Mouse (Mus musculus) intestine, postnatal 0 days (tissue): Measurements from ENCODE around the gene Ptprt. TPM values are rescaled to one million over a fixed set of nuclear protein-coding genes. Genes with fewer than 3 reads are reported as not detected.
"Not testable (repeated sequence)": the region's sequence is repeated elsewhere in the genome, so short reads cannot be mapped to it uniquely, and the experiment has no call there.

Experiments
- ATAC-seq: fragments of 200-750 bp; cut with Nextera tagmentation; 2 replicates; pipeline ENCODE4 v1.8.0; 2017; ENCODE audit warnings: mild to moderate bottlenecking, moderate TSS enrichment, moderate library complexity
- H3K27ac ChIP-seq: fragments of 300-500 bp; sonication (generic); 2 replicates; pipeline ENCODE4 v1.5.1; 2014; ENCODE audit warnings: mild to moderate bottlenecking, low read depth, low read length, moderate library complexity
- H3K27me3 ChIP-seq: fragments of 300-500 bp; sonication (generic); replicated peaks from 2 replicates; pipeline ENCODE4 v1.6.1; 2014; ENCODE audit warnings: low read length, mixed read lengths; ENCODE audit not compliant: control insufficient read depth, insufficient read depth
- H3K36me3 ChIP-seq: fragments of 300-500 bp; sonication (generic); 2 replicates; pipeline ENCODE4 v1.6.1; 2014; ENCODE audit warnings: mild to moderate bottlenecking, moderate library complexity; ENCODE audit not compliant: control insufficient read depth, insufficient read depth
- H3K4me1 ChIP-seq: fragments of 300-500 bp; sonication (generic); replicated peaks from 2 replicates; pipeline ENCODE4 v1.6.1; 2014; ENCODE audit warnings: antibody characterized with exemption, low read length, mixed read lengths; ENCODE audit not compliant: control insufficient read depth, insufficient read depth
- H3K4me2 ChIP-seq: fragments of 300-500 bp; sonication (generic); replicated peaks from 2 replicates; pipeline ENCODE4 v1.6.1; 2014; ENCODE audit warnings: low read depth, mild to moderate bottlenecking, moderate library complexity
- H3K4me3 ChIP-seq: fragments of 300-500 bp; sonication (generic); 2 replicates; pipeline ENCODE4 v1.5.1; 2014; ENCODE audit warnings: low read depth, low read length
- H3K9ac ChIP-seq: fragments of 300-500 bp; sonication (generic); 2 replicates; pipeline ENCODE4 v1.6.1; 2014; ENCODE audit warnings: mild to moderate bottlenecking, low read depth, low read length
- H3K9me3 ChIP-seq: fragments of 300-500 bp; sonication (generic); 2 replicates; pipeline ENCODE4 v1.6.1; 2016; ENCODE audit warnings: mixed run types; ENCODE audit not compliant: control insufficient read depth
- CTCF ChIP-seq: sonication (generic); IDR thresholded peaks from 2 replicates; pipeline ENCODE4 v1.5.1; 2016; ENCODE audit warnings: low read depth, mild to moderate bottlenecking, control low read depth, antibody characterized with exemption, moderate library complexity
- WGBS: fragments of 180-500 bp; shearing (Covaris S2); extraction: QIAGEN DNeasy Blood & Tissue Kit; methylation state at CpG from one replicate; pipeline ENCODE4 v1.1.7; 2014; 5-methylcytosine and 5-hydroxymethylcytosine counted together
- polyA plus RNA-seq: library from polyadenylated mRNA; unstranded; fragments of >200 nt; fragmentation: Nextera tagmentation; extraction: Ambion mirVana; gene quantifications from 2 replicates; pipeline ENCODE4 v1.2.1, GENCODE M21; 2015

Gene Ptprt
- polyA plus RNA-seq, 1 experiment from 2014 or later: 0.59 TPM

DNA sequence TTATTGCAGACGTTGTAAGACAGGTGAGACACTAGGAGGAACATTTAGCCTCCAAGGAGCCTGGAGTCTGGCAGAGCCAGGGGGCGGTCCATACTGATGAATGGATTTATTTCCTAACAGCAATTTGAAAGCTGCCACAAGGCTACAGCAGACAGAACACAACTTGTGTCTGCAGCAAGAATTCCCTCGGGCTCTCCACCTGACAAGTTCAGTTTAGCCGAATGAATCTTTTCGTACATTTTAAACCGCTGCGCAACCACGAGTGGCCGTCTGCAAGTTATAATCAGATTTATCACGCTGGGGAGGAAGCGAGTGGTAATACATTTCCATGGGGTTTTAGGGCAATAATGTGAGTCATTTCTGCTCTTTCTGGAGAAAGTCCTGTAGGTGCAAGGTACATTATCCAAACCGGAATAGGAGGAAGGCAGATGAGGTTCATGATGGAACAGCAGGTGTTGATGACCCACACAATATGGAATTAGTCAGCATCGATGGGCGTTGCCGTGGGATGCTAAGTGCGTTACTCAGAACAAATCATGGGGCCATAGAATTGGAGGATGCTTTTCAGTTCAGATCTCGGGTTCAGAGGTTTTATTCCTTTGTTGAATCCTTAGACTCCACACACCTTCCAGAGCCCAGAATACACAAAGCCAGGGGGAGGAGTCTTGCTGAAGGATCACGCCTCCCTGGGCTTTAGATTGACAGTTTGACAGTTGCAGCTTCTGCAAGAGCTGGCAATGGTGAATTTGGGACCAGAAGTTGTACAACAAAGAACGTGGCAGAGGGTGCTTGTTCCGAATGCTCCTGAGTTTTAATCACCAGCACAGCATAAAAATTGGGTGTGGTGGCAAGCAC is 478.1 kb downstream of the Ptprt start:
- Histone ChIP-seq H3K27ac (no peak overlapping the region), H3K9ac (no peak overlapping the region), H3K36me3 (no peaks in the 10 kb centered on the region), H3K4me3 (no peak overlapping the region), H3K4me2 (no peak overlapping the region), H3K4me1 (no peaks in the 10 kb centered on the region), H3K27me3 (no peaks in the 10 kb centered on the region), H3K9me3 (no peaks in the 10 kb centered on the region)
- ATAC-seq: no peak
- no peak for TF ChIP-seq CTCF
- WGBS: 79% methylated on average over 20 of the region's 20 CpGs

DNA sequence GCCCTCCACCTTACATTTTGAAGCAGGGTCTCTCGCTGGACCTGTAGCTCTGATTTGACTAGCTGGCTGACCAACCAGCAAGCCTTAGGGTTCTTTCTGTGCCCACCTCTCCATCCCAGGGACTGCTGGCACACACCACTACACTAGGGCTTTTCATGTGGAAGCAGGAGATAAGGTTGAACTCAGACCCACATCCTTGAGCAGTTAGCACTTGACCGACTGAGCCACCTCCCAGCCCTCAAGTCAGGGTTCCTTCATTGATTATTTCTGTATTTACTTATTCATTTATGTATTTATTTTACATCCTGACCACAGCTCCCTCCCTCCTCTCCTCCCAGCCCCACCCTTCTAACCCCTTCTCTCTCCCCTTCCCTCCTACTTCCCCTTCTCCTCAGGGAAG is 479.1 kb downstream of the Ptprt start:
- no peaks in the 10 kb centered on the region for H3K36me3 ChIP-seq
- WGBS: 66% methylated on average over 2 of the region's 2 CpGs
- no peaks in the 10 kb centered on the region for H3K27me3 ChIP-seq
- ATAC-seq: no peak
- no peak overlapping the region for H3K4me3 ChIP-seq
- H3K27ac ChIP-seq: no peak overlapping the region
- no peak overlapping the region for H3K4me2 ChIP-seq
- TF ChIP-seq CTCF: no peak
- no peak overlapping the region for H3K9ac ChIP-seq
- no peaks in the 10 kb centered on the region for H3K4me1 ChIP-seq
- H3K9me3 ChIP-seq: no peaks in the 10 kb centered on the region

DNA sequence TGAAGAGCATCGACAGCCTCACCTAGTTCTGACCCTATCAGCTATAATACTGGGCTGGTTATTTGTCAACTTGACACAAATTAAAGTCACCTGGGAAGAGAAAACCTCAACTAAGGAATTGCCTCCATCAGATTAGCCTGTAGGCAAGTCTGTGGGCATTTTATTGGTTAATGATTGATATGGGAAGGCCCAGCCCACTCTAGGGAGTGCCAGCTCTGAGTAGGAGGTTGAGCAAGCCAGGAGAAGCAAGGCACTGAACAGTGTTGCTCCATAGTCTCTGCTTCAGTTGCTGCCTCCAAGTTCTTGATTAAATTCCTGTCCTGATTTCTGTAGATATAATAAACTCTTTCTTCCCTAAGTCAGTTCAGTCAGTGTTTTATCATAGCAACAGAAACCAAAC is 488.4 kb downstream of the Ptprt start:
- H3K9ac ChIP-seq: no peak overlapping the region
- no peak overlapping the region for H3K4me3 ChIP-seq
- no peaks in the 10 kb centered on the region for H3K4me1 ChIP-seq
- no peak for TF ChIP-seq CTCF
- no peak for ATAC-seq
- no peaks in the 10 kb centered on the region for H3K27me3 ChIP-seq
- no peak overlapping the region for H3K27ac ChIP-seq
- H3K4me2 ChIP-seq: no peak overlapping the region
- no peaks in the 10 kb centered on the region for H3K9me3 ChIP-seq
- WGBS: 58% methylated on average over 1 of the region's 1 CpGs
- H3K36me3 ChIP-seq: no peaks in the 10 kb centered on the region

DNA sequence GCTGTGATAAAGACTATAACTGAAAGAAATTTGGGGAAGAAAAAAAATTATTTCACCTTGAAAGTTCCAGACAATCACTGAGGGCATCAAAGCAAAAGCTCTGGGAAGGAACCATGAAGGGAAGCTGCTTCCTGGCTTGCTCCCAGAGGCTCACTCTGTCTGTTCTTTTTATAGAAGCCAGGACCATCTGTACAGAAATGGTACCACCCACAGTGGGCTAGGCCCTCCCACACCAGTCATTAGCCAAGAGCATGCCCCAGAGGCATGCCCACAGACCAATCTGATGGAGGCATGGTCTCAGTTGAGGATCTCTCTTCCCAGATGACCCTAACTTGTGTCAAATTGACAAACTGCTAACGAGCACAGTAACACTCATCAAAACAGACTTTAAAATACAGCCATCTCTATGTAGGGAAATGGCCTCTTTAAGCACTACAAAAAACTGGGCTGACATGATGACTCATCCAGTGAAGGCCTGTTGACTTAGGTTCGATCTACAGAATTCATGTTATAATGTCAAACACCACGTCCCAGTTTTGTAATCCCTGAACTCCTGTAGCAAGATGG is 519.0 kb downstream of the Ptprt start:
- Histone ChIP-seq H3K4me2 (no peak overlapping the region), H3K36me3 (no peaks in the 10 kb centered on the region), H3K4me1 (no peaks in the 10 kb centered on the region), H3K27me3 (no peaks in the 10 kb centered on the region), H3K9me3 (0 out of 2 replicates have a peak, but pooled peaks cover 2% of the 10 kb centered on the region), H3K9ac (no peak overlapping the region), H3K27ac (no peak overlapping the region), H3K4me3 (no peak overlapping the region)
- whole genome bisulfite sequencing: 81% methylated on average over 3 of the region's 3 CpGs
- no peak for ATAC-seq
- TF ChIP-seq CTCF: no peak

DNA sequence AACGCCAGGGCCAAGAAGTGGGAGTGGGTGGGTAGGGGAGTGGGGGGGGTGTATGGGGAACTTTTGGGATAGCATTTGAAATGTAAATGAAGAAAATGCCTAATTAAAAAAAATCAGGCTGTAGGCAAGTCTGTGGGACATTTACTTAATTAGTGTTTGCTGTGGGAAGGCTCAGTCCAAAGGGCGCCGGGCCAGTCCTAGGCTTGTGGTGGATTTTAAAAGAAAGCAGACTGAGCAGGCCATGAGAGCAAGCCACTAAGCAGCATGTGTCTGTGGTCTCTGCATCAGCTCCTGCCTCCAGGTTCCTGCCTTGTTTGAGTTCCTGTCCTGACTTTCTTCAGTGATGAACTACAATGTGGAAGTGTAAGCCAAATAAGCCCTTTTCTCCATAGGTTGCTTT is 524.8 kb downstream of the Ptprt start:
- not testable (repeated sequence) for H3K4me3 ChIP-seq, H3K27me3 ChIP-seq, H3K4me2 ChIP-seq, H3K9me3 ChIP-seq, H3K9ac ChIP-seq, H3K4me1 ChIP-seq, ATAC-seq, H3K36me3 ChIP-seq, H3K27ac ChIP-seq
- WGBS: 86% methylated on average over 3 of the region's 3 CpGs

DNA sequence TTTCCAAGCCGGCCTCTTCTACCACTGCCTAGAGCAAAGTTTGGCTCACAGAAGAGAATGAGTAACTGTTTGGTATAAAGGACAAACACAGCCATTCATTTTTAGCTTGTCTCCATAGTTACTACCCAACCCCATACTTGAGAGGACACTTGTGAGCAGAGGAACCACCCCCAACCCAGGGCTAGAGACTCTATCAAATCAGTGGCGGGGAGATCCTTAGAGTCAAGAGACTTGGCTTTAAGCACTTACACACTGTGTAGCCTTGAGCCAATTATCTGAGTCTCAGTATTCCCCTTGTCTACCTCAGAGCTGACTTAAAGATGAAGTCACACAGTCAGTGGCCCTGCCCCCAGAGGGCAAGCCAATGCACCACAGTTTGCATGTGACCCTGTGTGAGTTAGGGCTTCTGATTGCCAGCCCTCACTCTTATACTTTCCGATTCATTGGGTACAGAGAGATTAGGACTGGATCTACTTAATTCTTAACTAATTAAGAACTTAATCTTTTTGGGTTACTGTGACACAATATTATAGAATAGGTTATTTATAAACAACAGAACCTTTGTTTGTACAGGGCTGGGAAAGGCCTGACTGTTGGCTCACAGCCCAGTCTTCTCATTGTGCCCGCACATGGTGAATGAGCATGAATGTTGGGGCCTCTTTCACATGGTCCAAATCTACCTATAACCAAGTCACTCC is 529.2 kb downstream of the Ptprt start:
- WGBS: 71% methylated on average over 4 of the region's 4 CpGs
- no peak for ATAC-seq
- Histone ChIP-seq H3K4me2 (no peak overlapping the region), H3K4me3 (no peak overlapping the region), H3K9ac (no peak overlapping the region), H3K27me3 (no peaks in the 10 kb centered on the region), H3K4me1 (no peaks in the 10 kb centered on the region), H3K36me3 (no peaks in the 10 kb centered on the region), H3K27ac (no peak overlapping the region), H3K9me3 (no peaks in the 10 kb centered on the region)
- TF ChIP-seq CTCF: no peak
